Mouse (Mus musculus): ENCODE measurements at regions not wholly inside any gene's neighbourhood (a gene's known extent, or its start where the extent isn't known, plus 50 kb on each side); places are given as distances from the start of the nearest gene placed in this dataset.
"Not testable (repeated sequence)": the region's sequence is repeated elsewhere in the genome, so short reads cannot be mapped to it uniquely, and the experiment has no call there.

DNA sequence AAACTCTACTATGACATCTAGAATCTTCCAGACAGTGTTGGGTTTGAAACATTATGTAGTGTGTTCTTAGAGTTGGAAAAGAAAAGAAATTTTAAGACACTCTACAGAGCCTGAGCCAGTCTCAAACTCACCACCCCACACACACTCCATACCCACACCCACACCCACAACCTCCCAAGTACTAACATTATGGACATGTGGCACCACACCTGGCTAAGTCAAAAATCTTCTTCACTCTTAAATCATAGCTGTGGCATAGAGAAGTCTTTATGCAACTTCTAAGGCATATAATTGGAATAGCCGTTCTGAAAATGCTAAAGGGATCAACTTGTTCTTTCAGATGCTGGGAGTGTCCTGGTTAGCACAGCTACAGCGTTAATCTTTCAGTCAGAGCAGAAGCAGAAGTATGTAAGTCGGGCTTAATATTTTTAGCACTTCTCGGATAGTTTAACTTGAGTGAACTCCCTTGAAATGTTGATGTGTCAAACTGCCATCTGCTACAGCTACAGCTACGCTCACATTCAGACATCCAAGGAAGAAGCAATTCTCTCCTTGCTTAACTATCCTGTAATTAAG is 68.6 kb upstream of the Creb1 start:
- no peak overlapping the region for H3K4me3 ChIP-seq
- WGBS: 80% methylated on average over 5 of the region's 5 CpGs
- DNase-seq (ENCODE audit: low spot score): no peak
- H3K4me1 ChIP-seq: no peaks in the 10 kb centered on the region
- no peaks in the 10 kb centered on the region for H3K9me3 ChIP-seq (replicated peaks)
- H3K27ac ChIP-seq: no peak overlapping the region
- no peaks in the 10 kb centered on the region for H3K36me3 ChIP-seq
- H3K27me3 ChIP-seq (ENCODE audit: low read depth, poor library complexity, severe bottlenecking): no peaks in the 10 kb centered on the region

DNA sequence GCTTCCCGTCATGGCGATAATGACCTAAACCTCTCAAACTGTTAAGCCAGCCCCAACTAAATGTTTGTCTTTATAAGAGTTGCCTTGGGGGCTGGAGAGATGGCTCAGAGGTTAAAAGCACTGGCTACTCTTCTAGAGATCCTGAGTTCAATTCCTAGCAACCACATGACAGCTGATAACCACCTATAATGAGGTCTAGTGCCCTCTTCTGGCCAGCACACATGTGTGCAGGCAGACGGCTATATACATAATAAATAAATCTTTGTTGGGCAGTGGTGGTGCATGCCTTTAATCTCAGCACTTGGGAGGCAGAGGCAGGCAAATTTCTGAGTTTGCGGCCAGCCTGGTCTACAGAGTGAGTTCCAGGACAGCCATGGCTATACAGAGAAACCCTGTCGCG is 70.8 kb upstream of the Creb1 start:
- WGBS: 90% methylated on average over 6 of the region's 6 CpGs
- not testable (repeated sequence) for H3K36me3 ChIP-seq; H3K27ac ChIP-seq; H3K4me1 ChIP-seq; H3K4me3 ChIP-seq; DNase-seq (ENCODE audit: low spot score); H3K9me3 ChIP-seq (replicated peaks); H3K27me3 ChIP-seq (ENCODE audit: low read depth, poor library complexity, severe bottlenecking)

DNA sequence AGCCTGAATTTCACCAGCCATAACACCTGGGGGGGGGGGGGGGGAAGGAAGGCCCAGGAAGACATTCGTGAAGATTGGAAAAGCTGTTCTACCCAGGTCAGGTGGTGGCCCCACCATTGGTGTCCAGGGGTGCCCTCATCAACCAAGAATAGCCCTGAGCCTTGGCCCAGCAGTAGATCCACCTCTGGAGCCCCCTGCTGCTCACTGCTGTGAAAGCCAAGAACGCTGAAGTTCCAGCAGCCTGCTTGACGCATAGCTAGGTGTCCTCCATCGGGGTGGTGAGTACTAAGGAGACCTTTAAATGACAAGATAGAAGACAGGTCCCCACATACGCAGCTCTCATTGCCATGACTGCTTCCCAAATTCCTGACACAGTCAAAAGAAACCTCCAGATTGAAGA is 74.6 kb upstream of the Creb1 start:
- H3K9me3 ChIP-seq (replicated peaks): no peaks in the 10 kb centered on the region
- H3K27ac ChIP-seq: no peak overlapping the region
- no peak for DNase-seq (ENCODE audit: low spot score)
- 74% methylated on average over 5 of the region's 5 CpGs for WGBS
- H3K36me3 ChIP-seq: no peaks in the 10 kb centered on the region
- no peaks in the 10 kb centered on the region for H3K27me3 ChIP-seq (ENCODE audit: low read depth, poor library complexity, severe bottlenecking)
- H3K4me1 ChIP-seq: no peaks in the 10 kb centered on the region
- H3K4me3 ChIP-seq: no peak overlapping the region

DNA sequence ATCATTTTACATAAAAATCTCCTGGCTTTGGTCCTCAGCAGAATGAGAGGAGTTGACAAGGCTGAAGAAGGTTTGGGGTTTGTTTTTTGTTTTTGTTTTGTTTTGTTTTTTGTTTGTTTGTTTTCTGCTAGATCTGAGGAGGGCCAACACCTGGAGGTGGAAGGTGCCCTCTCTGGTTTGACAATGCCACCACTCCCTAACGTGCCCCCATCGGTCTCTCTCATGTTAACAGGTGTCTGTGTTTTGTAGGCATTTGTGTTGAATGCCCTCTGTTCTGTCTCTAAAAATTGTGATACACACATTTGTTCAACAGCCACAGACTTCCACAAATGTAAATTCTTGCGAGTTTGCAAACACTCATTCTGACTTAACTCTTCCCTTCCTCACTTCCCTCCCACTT is 83.3 kb upstream of the Creb1 start:
- peaks cover 17% of the 10 kb centered on the region; the same call in 1 of the 2 replicates for H3K27me3 ChIP-seq (ENCODE audit: low read depth, poor library complexity, severe bottlenecking)
- H3K9me3 ChIP-seq (replicated peaks): no peaks in the 10 kb centered on the region
- no peaks in the 10 kb centered on the region for H3K36me3 ChIP-seq
- peaks cover 16% of the 10 kb centered on the region for H3K4me1 ChIP-seq
- no peak overlapping the region for H3K4me3 ChIP-seq
- DNase-seq (ENCODE audit: low spot score): no peak
- WGBS: 77% methylated on average over 3 of the region's 3 CpGs
- no peak overlapping the region for H3K27ac ChIP-seq

DNA sequence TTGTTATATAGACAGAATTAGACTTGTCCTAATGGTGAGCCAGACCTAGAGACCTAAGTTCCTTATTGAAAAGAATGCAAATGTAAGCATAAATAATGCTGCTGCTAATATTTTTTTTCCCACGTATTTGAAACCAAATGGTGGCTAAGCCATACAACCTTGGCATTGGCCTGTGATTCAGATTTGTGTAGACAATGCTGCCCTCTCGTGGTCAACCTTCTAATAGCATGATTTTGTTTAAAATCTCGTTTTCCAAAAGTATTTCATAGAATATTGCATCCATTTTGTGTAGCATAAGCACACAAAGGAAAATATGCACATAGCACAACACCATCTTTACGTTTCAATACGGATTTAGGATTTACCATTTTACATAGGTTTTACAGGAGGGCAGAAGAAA is 84.4 kb upstream of the Creb1 start:
- H3K27me3 ChIP-seq (ENCODE audit: low read depth, poor library complexity, severe bottlenecking): peaks cover 17% of the 10 kb centered on the region; the same call in 1 of the 2 replicates
- peak overlapping the region; percentile 48; the same call in 1 of the 2 replicates for H3K27ac ChIP-seq
- H3K4me1 ChIP-seq: peaks cover 16% of the 10 kb centered on the region
- no peaks in the 10 kb centered on the region for H3K9me3 ChIP-seq (replicated peaks)
- DNase-seq (ENCODE audit: low spot score): peak; percentile 50
- 3% methylated on average over 5 of the region's 5 CpGs for WGBS
- no peak overlapping the region for H3K4me3 ChIP-seq
- H3K36me3 ChIP-seq: no peaks in the 10 kb centered on the region

DNA sequence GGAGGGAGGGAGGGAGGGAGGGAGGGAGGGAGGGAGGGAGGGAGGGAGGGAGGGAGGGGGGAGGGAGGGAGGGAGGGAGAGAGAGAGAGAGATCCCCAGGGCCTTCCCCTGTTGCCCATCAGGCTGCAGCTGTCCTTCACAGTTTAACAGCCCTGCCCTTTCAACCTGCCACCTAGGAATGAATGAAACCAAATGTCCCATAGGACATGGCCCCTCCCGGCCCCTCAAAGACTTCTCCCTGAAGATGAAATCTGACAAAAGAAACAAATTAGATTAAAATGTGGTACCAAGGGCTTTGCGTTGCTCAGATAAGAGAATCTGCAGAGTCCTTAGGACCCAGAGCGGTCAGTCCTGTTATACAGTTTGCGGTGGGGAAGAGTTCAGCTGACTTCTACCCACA is 86.0 kb upstream of the Creb1 start:
- WGBS: 63% methylated on average over 4 of the region's 4 CpGs
- Histone ChIP-seq H3K27ac (no peak overlapping the region), H3K4me3 (no peak overlapping the region), H3K36me3 (no peaks in the 10 kb centered on the region), H3K9me3 (replicated peaks) (no peaks in the 10 kb centered on the region), H3K4me1 (peaks cover 19% of the 10 kb centered on the region), H3K27me3 (ENCODE audit: low read depth, poor library complexity, severe bottlenecking) (peaks cover 17% of the 10 kb centered on the region; the same call in 1 of the 2 replicates)
- DNase-seq (ENCODE audit: low spot score): no peak

DNA sequence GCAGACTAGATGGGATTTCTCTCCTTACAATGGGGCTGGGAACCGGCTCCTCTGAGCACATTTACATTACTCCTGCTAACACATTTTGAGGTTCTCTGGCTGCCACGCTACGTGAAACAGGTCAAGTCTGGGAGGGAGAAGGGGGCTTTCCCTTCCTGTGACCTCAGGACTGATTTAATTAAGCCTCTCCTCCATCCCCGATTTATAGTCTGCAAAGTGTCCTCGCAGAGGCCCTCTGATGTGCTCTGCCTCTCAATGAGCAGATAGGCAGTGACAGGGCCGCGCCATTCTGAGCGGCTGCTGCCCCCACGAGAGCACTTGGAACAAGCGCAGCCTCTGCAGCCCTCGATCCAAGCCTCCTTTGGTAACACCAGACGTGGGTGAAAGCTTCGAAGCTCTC is 86.5 kb upstream of the Creb1 start:
- no peak overlapping the region for H3K4me3 ChIP-seq
- peak; percentile 72 for DNase-seq (ENCODE audit: low spot score)
- H3K4me1 ChIP-seq: peaks cover 19% of the 10 kb centered on the region
- WGBS: 2% methylated on average over 13 of the region's 13 CpGs
- no peaks in the 10 kb centered on the region for H3K9me3 ChIP-seq (replicated peaks)
- peak overlapping the region; percentile 30; the same call in 1 of the 2 replicates for H3K27ac ChIP-seq
- H3K36me3 ChIP-seq: no peaks in the 10 kb centered on the region
- H3K27me3 ChIP-seq (ENCODE audit: low read depth, poor library complexity, severe bottlenecking): peaks cover 17% of the 10 kb centered on the region; the same call in 1 of the 2 replicates

DNA sequence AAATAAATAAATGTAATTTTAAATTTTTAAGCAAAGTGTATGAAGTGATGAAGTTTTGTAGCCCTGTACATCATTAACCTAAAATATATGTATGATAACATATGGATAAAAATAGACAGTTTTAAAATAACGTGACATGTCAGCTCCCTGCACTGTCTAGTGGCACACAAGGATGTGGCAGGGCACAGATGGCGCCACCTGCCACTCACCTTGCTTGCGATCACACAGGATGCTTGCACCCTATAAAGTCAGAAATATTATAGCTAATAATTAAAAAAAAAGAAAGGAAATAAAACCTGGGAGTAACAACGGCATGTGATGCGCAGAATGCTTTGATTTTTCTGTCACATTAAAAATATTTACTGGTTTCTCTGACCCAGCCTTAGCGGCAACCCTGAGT is 89.0 kb upstream of the Creb1 start:
- H3K4me1 ChIP-seq: peaks cover 11% of the 10 kb centered on the region
- no peaks in the 10 kb centered on the region for H3K36me3 ChIP-seq
- H3K4me3 ChIP-seq: no peak overlapping the region
- DNase-seq (ENCODE audit: low spot score): no peak
- peaks cover 17% of the 10 kb centered on the region; the same call in 1 of the 2 replicates for H3K27me3 ChIP-seq (ENCODE audit: low read depth, poor library complexity, severe bottlenecking)
- no peaks in the 10 kb centered on the region for H3K9me3 ChIP-seq (replicated peaks)
- 88% methylated on average over 6 of the region's 6 CpGs for WGBS
- H3K27ac ChIP-seq: no peak overlapping the region

DNA sequence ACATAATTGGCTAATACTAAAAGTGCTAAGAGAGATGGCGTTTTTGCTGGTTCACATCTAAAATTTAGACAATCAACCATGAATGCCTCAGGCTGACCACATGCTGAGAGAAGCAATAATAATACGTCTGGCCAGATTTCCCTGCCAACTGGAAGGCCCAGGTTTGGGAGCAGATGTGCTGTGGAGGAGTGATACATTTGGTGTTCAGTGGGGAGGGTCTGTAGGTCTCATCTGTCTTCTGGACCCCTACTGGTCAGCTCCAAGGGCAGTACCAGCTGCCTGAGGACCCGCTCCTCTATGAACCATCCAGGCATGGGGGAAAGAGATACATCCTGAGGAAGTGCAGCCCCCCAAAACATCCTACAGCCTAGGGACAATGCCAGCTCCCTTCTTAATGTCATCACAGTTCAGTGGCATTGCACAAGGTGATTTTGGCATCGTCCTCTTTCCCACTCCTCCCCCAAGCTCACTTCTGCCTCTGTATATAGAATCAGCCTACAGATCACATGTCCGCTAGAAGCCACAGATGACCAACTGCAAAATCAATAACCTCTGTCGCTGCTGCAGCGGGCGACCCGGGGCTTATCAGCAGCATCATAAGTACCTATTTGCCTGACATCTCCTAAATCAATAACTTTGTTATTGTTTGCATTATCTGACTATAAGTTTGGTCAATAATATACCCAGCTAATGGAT is 90.1 kb upstream of the Creb1 start:
- H3K9me3 ChIP-seq (replicated peaks): no peaks in the 10 kb centered on the region
- DNase-seq (ENCODE audit: low spot score): no peak
- peaks cover 16% of the 10 kb centered on the region; the same call in 1 of the 2 replicates for H3K27me3 ChIP-seq (ENCODE audit: low read depth, poor library complexity, severe bottlenecking)
- no peak overlapping the region for H3K27ac ChIP-seq
- no peak overlapping the region for H3K4me3 ChIP-seq
- H3K4me1 ChIP-seq: peaks cover 10% of the 10 kb centered on the region
- H3K36me3 ChIP-seq: no peaks in the 10 kb centered on the region
- WGBS: 82% methylated on average over 9 of the region's 9 CpGs

DNA sequence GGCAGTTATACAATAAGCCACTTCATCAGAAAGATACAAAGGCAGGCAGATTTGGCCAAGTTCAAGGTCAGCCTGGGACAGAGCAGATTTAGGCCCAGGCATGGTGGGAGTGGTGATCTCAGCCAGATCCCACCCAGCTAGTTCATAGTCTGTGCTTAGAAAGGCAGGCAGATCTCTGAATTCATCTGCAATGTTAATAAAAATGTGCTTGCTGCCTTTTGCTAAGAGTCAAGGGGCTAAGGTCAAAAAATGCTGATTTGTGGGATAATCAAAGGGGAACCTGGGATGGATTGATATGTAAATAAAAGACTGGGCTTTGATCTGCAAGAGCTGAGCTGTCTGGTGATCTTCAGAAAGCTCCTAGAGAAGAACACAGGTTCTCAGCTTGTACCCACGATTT is 109.2 kb upstream of the Creb1 start:
- Histone ChIP-seq H3K9me3 (replicated peaks) (no peaks in the 10 kb centered on the region), H3K4me1 (no peaks in the 10 kb centered on the region), H3K27ac (no peak overlapping the region), H3K4me3 (no peak overlapping the region), H3K36me3 (no peaks in the 10 kb centered on the region), H3K27me3 (ENCODE audit: low read depth, poor library complexity, severe bottlenecking) (no peaks in the 10 kb centered on the region)
- 66% methylated on average over 1 of the region's 1 CpGs for WGBS
- no peak for DNase-seq (ENCODE audit: low spot score)

DNA sequence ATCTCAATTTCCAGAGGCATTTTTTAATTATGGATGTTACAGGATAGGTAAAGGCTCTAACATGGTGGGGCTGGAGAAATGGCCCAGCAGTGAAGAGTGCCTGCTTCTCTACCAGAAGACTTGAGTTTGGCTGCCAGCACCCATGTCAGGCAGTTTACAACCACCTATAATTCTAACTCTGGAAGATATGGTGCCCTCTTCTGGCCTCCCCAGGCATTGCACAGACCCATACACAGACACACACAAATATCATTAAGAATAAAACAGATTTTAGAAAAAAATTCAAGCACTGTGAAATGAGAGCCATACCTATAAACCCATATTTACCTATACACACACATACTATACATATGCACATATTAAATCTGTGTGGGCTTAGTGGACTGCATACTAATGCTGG is 113.9 kb upstream of the Creb1 start:
- no peaks in the 10 kb centered on the region for H3K27me3 ChIP-seq (ENCODE audit: low read depth, poor library complexity, severe bottlenecking)
- no peak for DNase-seq (ENCODE audit: low spot score)
- no peaks in the 10 kb centered on the region for H3K4me1 ChIP-seq
- H3K36me3 ChIP-seq: no peaks in the 10 kb centered on the region
- H3K9me3 ChIP-seq (replicated peaks): no peaks in the 10 kb centered on the region
- H3K27ac ChIP-seq: no peak overlapping the region
- H3K4me3 ChIP-seq: no peak overlapping the region

DNA sequence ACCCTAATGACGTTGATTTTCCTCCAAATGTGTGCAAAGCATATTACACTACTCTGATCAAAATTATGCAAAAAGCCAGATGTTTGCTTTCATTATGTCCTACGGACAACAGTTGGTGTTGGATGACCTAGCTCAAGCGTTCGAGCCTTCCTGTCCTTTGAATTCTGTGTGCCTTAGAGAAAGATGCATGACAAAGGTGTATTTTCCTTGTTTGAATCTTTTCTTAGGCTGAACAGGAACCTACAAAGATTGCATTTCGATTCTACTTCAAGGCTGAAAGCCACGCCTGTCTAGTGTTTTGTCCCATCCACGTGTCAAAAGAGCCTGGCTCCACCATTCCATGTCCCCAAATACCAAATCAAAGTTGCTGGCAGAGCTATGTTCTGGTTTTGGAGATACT is 116.5 kb upstream of the Creb1 start:
- DNase-seq (ENCODE audit: low spot score): no peak
- 90% methylated on average over 7 of the region's 7 CpGs for WGBS
- Histone ChIP-seq H3K4me1 (no peaks in the 10 kb centered on the region), H3K9me3 (replicated peaks) (no peaks in the 10 kb centered on the region), H3K36me3 (no peaks in the 10 kb centered on the region), H3K4me3 (no peak overlapping the region), H3K27ac (no peak overlapping the region), H3K27me3 (ENCODE audit: low read depth, poor library complexity, severe bottlenecking) (no peaks in the 10 kb centered on the region)

DNA sequence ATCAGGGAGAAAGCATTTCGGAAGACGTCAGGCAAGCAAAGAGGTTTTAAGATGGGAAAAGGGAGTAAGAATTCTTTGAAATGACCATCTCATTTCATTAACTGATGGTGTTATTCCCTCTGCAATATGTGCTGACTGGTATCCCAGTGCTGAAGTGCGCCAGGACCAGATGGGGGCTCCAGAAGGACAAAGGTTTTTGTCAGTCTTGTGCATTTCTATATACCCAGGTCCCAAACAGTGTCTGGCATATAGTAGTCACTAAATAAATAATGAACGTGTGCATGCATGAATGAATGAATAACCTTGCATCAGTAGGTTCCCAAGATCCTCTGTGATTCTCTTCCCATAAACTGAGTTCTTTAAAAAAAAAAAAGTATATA is 119.3 kb upstream of the Creb1 start:
- H3K4me3 ChIP-seq: no peak overlapping the region
- WGBS: 91% methylated on average over 4 of the region's 4 CpGs
- H3K36me3 ChIP-seq: no peaks in the 10 kb centered on the region
- DNase-seq (ENCODE audit: low spot score): no peak
- no peaks in the 10 kb centered on the region for H3K27me3 ChIP-seq (ENCODE audit: low read depth, poor library complexity, severe bottlenecking)
- H3K4me1 ChIP-seq: peaks cover 3% of the 10 kb centered on the region; the same call in 1 of the 2 replicates
- H3K27ac ChIP-seq: no peak overlapping the region
- H3K9me3 ChIP-seq (replicated peaks): no peaks in the 10 kb centered on the region

All from limb, embryonic 10.5 days (tissue).